In genomic region chr15:89465052-89465451, GRCm38 (mm10) we compare ENCODE assay signal across 14 mouse cellular contexts. TPM values are rescaled to one million over a fixed set of nuclear protein-coding genes. Genes with fewer than 3 reads are reported as not detected.
A peak's percentile ranks its signal among the peaks of the same experiment; 100 is the strongest.
DNase-seq lines count a peak whose midpoint lies in the region; ATAC-seq and TF ChIP-seq lines count a peak whose summit lies in the region.
"Had no signal": no experiment of that assay in that cellular context is flagged by ENCODE, and none has a peak within 500 bp of the region (broad histone marks: within the 10 kb centered on the region; RNA-seq: fewer than 3 reads in every experiment).

No protein-coding gene starts in this region.

- H3K36me3 ChIP-seq in embryonic facial prominence, embryonic 11.5 days (replicated peaks; ENCODE audit: control insufficient read depth, insufficient read depth, low read depth, low read length): no peaks in the 10 kb centered on the region
- peaks cover 12% of the 10 kb centered on the region; the same call in 1 of the 2 replicates for H3K36me3 ChIP-seq in embryonic facial prominence, embryonic 10.5 days (replicated peaks)
- peaks cover 43% of the 10 kb centered on the region for H3K36me3 ChIP-seq in forebrain, embryonic 15.5 days
- peaks cover 28% of the 10 kb centered on the region for H3K36me3 ChIP-seq in midbrain, postnatal 0 days (ENCODE audit: insufficient read depth, low read length)
- H3K36me3 ChIP-seq: heart, embryonic 10.5 days had no signal

- WGBS in embryonic facial prominence, embryonic 11.5 days: 18% methylated on average over 1 of the region's 1 CpGs
- 4% methylated on average over 1 of the region's 1 CpGs for WGBS in embryonic facial prominence, embryonic 10.5 days
- WGBS in forebrain, embryonic 15.5 days: 3% methylated on average over 1 of the region's 1 CpGs
- WGBS in midbrain, postnatal 0 days: 6% methylated on average over 1 of the region's 1 CpGs

- no peak overlapping the region for H3K4me3 ChIP-seq in embryonic facial prominence, embryonic 11.5 days (ENCODE audit: low read depth, low read length)
- H3K4me3 ChIP-seq in embryonic facial prominence, embryonic 10.5 days: no peak overlapping the region
- H3K4me3 ChIP-seq in forebrain, embryonic 15.5 days: no peak overlapping the region
- no peak overlapping the region for H3K4me3 ChIP-seq in midbrain, postnatal 0 days (ENCODE audit: low read depth, low read length)
- H3K4me3 ChIP-seq: heart, embryonic 10.5 days had no signal

- H3K9ac ChIP-seq in embryonic facial prominence, embryonic 11.5 days (replicated peaks; ENCODE audit: low read length): no peak overlapping the region
- no peak overlapping the region for H3K9ac ChIP-seq in forebrain, embryonic 15.5 days (replicated peaks)
- no peak overlapping the region for H3K9ac ChIP-seq in midbrain, postnatal 0 days (replicated peaks; ENCODE audit: low read length, poor library complexity, severe bottlenecking)

- no peak overlapping the region for H3K4me2 ChIP-seq in embryonic facial prominence, embryonic 11.5 days (ENCODE audit: low read depth, low read length)
- H3K4me2 ChIP-seq in forebrain, embryonic 15.5 days (replicated peaks): no peak overlapping the region
- H3K4me2 ChIP-seq in midbrain, postnatal 0 days (ENCODE audit: low read depth, low read length, poor library complexity, severe bottlenecking): no peak overlapping the region
- H3K4me2 ChIP-seq: liver, embryonic 11.5 days had no signal

- peak; percentile 23; the same call in 1 of the 2 replicates for TF ChIP-seq CTCF in midbrain, postnatal 0 days (IDR thresholded peaks at IDR 0.05)

- peak; percentile 22 for DNase-seq in embryonic facial prominence, embryonic 11.5 days (ENCODE audit: low spot score)
- no peak for DNase-seq in embryonic facial prominence, embryonic 10.5 days (ENCODE audit: low spot score)
- peak; percentile 92 for DNase-seq in MN1 (ENCODE audit: low spot score)
- peak; percentile 78 for DNase-seq in midbrain, postnatal 0 days (ENCODE audit: low spot score)
- DNase-seq in adrenal gland, adult 2 months: no peak
- no peak for DNase-seq in lung, postnatal 14 days
- no peak for DNase-seq in heart, adult 18-20 months

- peak; percentile 42; the same call in 1 of the 2 replicates for ATAC-seq in embryonic facial prominence, embryonic 11.5 days (replicated peaks; ENCODE audit: insufficient number of reproducible peaks, low FRiP score, low TSS enrichment, low read depth)
- peak; percentile 47; the same call in 1 of the 2 replicates for ATAC-seq in forebrain, embryonic 15.5 days (replicated peaks)
- ATAC-seq in midbrain, postnatal 0 days (ENCODE audit: low FRiP score): peak; percentile 45; the same call in 1 of the 2 replicates
- ATAC-seq: Patski had no signal

- no peaks in the 10 kb centered on the region for H3K27me3 ChIP-seq in embryonic facial prominence, embryonic 11.5 days (ENCODE audit: control insufficient read depth, insufficient read depth, low read length)
- H3K27me3 ChIP-seq in embryonic facial prominence, embryonic 10.5 days (replicated peaks; ENCODE audit: low read depth, poor library complexity, severe bottlenecking): no peaks in the 10 kb centered on the region
- no peaks in the 10 kb centered on the region for H3K27me3 ChIP-seq in forebrain, embryonic 15.5 days
- no peaks in the 10 kb centered on the region for H3K27me3 ChIP-seq in midbrain, postnatal 0 days (ENCODE audit: insufficient read depth, low read length)

- no peaks in the 10 kb centered on the region for H3K9me3 ChIP-seq in embryonic facial prominence, embryonic 11.5 days (replicated peaks; ENCODE audit: control insufficient read depth, low read length)
- H3K9me3 ChIP-seq in embryonic facial prominence, embryonic 10.5 days: no peaks in the 10 kb centered on the region
- no peaks in the 10 kb centered on the region for H3K9me3 ChIP-seq in forebrain, embryonic 15.5 days
- no peaks in the 10 kb centered on the region for H3K9me3 ChIP-seq in midbrain, postnatal 0 days (ENCODE audit: low read length)
- H3K9me3 ChIP-seq: heart, embryonic 10.5 days had no signal

- H3K27ac ChIP-seq in embryonic facial prominence, embryonic 11.5 days (replicated peaks; ENCODE audit: low read depth, low read length): no peak overlapping the region
- no peak overlapping the region for H3K27ac ChIP-seq in embryonic facial prominence, embryonic 10.5 days (replicated peaks)
- no peak overlapping the region for H3K27ac ChIP-seq in forebrain, embryonic 15.5 days (replicated peaks)
- H3K27ac ChIP-seq in midbrain, postnatal 0 days (ENCODE audit: low read depth, low read length): peak overlapping the region; percentile 55
- H3K27ac ChIP-seq: heart, embryonic 10.5 days; kidney, postnatal 0 days; macrophage had no signal

- no peaks in the 10 kb centered on the region for H3K4me1 ChIP-seq in embryonic facial prominence, embryonic 11.5 days (ENCODE audit: control insufficient read depth, insufficient read depth, low read length)
- peaks cover 3% of the 10 kb centered on the region; the same call in 1 of the 2 replicates for H3K4me1 ChIP-seq in embryonic facial prominence, embryonic 10.5 days
- H3K4me1 ChIP-seq in forebrain, embryonic 15.5 days: no peaks in the 10 kb centered on the region
- no peaks in the 10 kb centered on the region for H3K4me1 ChIP-seq in midbrain, postnatal 0 days (ENCODE audit: insufficient read depth, low read length)
- H3K4me1 ChIP-seq: heart, embryonic 10.5 days had no signal

RNA-seq across cellular contexts. Expression of gene Mapk8ip2, which starts 11.3 kb away (rescaled TPM):
- 5.4 and 6.4 TPM in 2 replicates for polyA plus RNA-seq in embryonic facial prominence, embryonic 11.5 days (2014; fragmentation: Nextera tagmentation; extraction: Ambion mirVana)
- 9.2 and 9.7 TPM in 2 replicates for polyA plus RNA-seq in embryonic facial prominence, embryonic 10.5 days (2016; fragmentation: Nextera tagmentation; extraction: Ambion mirVana)
- 65.0 and 68.2 TPM in 2 replicates for polyA plus RNA-seq in forebrain, embryonic 15.5 days (2015; fragmentation: Nextera tagmentation; extraction: Ambion mirVana)
- 100 and 110 TPM in 2 replicates for total RNA-seq in midbrain, postnatal 0 days (2014; rRNA removed)
- 68.0 and 68.8 TPM in 2 replicates for polyA plus RNA-seq in midbrain, postnatal 0 days (2015; fragmentation: Nextera tagmentation; extraction: Ambion mirVana)
- 10 to 100 TPM in 1 of 2 experiments, 1 to 10 TPM in 1; 8.7 to 10.5 TPM for total RNA-seq in adrenal gland, adult 2 months (2021)
- polyA plus RNA-seq in adrenal gland, adult 2 months (2012; rRNA removed): 4.4 and 7.1 TPM in 2 replicates
- total RNA-seq in heart, adult 18-20 months (2021): under 1 TPM; 0.07 to 0.33 TPM
- total RNA-seq: common myeloid progenitor, adult 5-6 weeks had no signal
- polyA plus RNA-seq: macrophage had no signal

RNA-seq across cellular contexts. Expression of gene Arsa, which starts 12.2 kb away (rescaled TPM):
- 7.5 and 9.3 TPM in 2 replicates for polyA plus RNA-seq in embryonic facial prominence, embryonic 11.5 days (2014; fragmentation: Nextera tagmentation; extraction: Ambion mirVana)
- polyA plus RNA-seq in embryonic facial prominence, embryonic 10.5 days (2016; fragmentation: Nextera tagmentation; extraction: Ambion mirVana): 11.2 and 11.5 TPM in 2 replicates
- 23.6 and 23.8 TPM in 2 replicates for polyA plus RNA-seq in forebrain, embryonic 15.5 days (2015; fragmentation: Nextera tagmentation; extraction: Ambion mirVana)
- total RNA-seq in midbrain, postnatal 0 days (2014; rRNA removed): 31.0 and 34.0 TPM in 2 replicates
- polyA plus RNA-seq in midbrain, postnatal 0 days (2015; fragmentation: Nextera tagmentation; extraction: Ambion mirVana): 32.4 and 37.1 TPM in 2 replicates
- 10 to 100 TPM; 16.6 to 24.5 TPM for total RNA-seq in adrenal gland, adult 2 months (2021)
- polyA plus RNA-seq in adrenal gland, adult 2 months (2012; rRNA removed): 57.6 and 67.8 TPM in 2 replicates
- total RNA-seq in heart, adult 18-20 months (2021): 10 to 100 TPM; 12.5 to 15.2 TPM

RNA-seq across cellular contexts. Expression of gene Shank3, which starts 34.4 kb away (rescaled TPM):
- 1.5 and 1.6 TPM in 2 replicates for polyA plus RNA-seq in embryonic facial prominence, embryonic 11.5 days (2014; fragmentation: Nextera tagmentation; extraction: Ambion mirVana)
- 1.3 and 2.4 TPM in 2 replicates for polyA plus RNA-seq in embryonic facial prominence, embryonic 10.5 days (2016; fragmentation: Nextera tagmentation; extraction: Ambion mirVana)
- 10.7 and 13.0 TPM in 2 replicates for polyA plus RNA-seq in forebrain, embryonic 15.5 days (2015; fragmentation: Nextera tagmentation; extraction: Ambion mirVana)
- 61.5 and 63.2 TPM in 2 replicates for total RNA-seq in midbrain, postnatal 0 days (2014; rRNA removed)
- polyA plus RNA-seq in midbrain, postnatal 0 days (2015; fragmentation: Nextera tagmentation; extraction: Ambion mirVana): 8.1 and 12.6 TPM in 2 replicates
- total RNA-seq in adrenal gland, adult 2 months (2021): 10 to 100 TPM; 32.7 to 36.9 TPM
- 50.9 and 64.1 TPM in 2 replicates for polyA plus RNA-seq in adrenal gland, adult 2 months (2012; rRNA removed)
- 10 to 100 TPM; 35.9 to 40.4 TPM for total RNA-seq in heart, adult 18-20 months (2021)
- polyA plus RNA-seq: macrophage had no signal

RNA-seq across cellular contexts. Expression of gene Chkb, which starts 35.3 kb away (rescaled TPM):
- 42.2 and 46.5 TPM in 2 replicates for polyA plus RNA-seq in embryonic facial prominence, embryonic 11.5 days (2014; fragmentation: Nextera tagmentation; extraction: Ambion mirVana)
- 42.5 and 43.5 TPM in 2 replicates for polyA plus RNA-seq in embryonic facial prominence, embryonic 10.5 days (2016; fragmentation: Nextera tagmentation; extraction: Ambion mirVana)
- 70.5 and 75.8 TPM in 2 replicates for polyA plus RNA-seq in forebrain, embryonic 15.5 days (2015; fragmentation: Nextera tagmentation; extraction: Ambion mirVana)
- 65.3 and 66.2 TPM in 2 replicates for total RNA-seq in midbrain, postnatal 0 days (2014; rRNA removed)
- polyA plus RNA-seq in midbrain, postnatal 0 days (2015; fragmentation: Nextera tagmentation; extraction: Ambion mirVana): 101 and 103 TPM in 2 replicates
- 10 to 100 TPM; 50.7 to 66.8 TPM for total RNA-seq in adrenal gland, adult 2 months (2021)
- polyA plus RNA-seq in adrenal gland, adult 2 months (2012; rRNA removed): 39.4 and 52.6 TPM in 2 replicates
- total RNA-seq in heart, adult 18-20 months (2021): 10 to 100 TPM; 44.8 to 55.0 TPM

RNA-seq across cellular contexts. Expression of gene Gm44502, which starts 35.6 kb away (rescaled TPM):
- polyA plus RNA-seq in embryonic facial prominence, embryonic 11.5 days (2014; fragmentation: Nextera tagmentation; extraction: Ambion mirVana): 0.15 TPM in 1 of 2 replicates, not detected in the other
- not detected in 2 replicates for polyA plus RNA-seq in embryonic facial prominence, embryonic 10.5 days (2016; fragmentation: Nextera tagmentation; extraction: Ambion mirVana)
- polyA plus RNA-seq in forebrain, embryonic 15.5 days (2015; fragmentation: Nextera tagmentation; extraction: Ambion mirVana): 0.29 TPM in 1 of 2 replicates, not detected in the other
- 0.85 and 0.93 TPM in 2 replicates for total RNA-seq in midbrain, postnatal 0 days (2014; rRNA removed)
- polyA plus RNA-seq in midbrain, postnatal 0 days (2015; fragmentation: Nextera tagmentation; extraction: Ambion mirVana): not detected in 2 replicates
- total RNA-seq in adrenal gland, adult 2 months (2021): 1 to 10 TPM in 1 of 2 experiments, not detected in 1; 5.8 TPM
- 8.2 and 10.6 TPM in 2 replicates for polyA plus RNA-seq in adrenal gland, adult 2 months (2012; rRNA removed)
- total RNA-seq in heart, adult 18-20 months (2021): 1 to 10 TPM; 4.6 to 5.0 TPM
- polyA plus RNA-seq: kidney, postnatal 0 days; liver, embryonic 11.5 days; macrophage; Patski had no signal

Comparison
In these comparisons a context has a peak if more than half of its experiments do, and no peak if none do; other contexts are left out.
1. DNase-seq: peak in embryonic facial prominence, embryonic 11.5 days (single experiment), MN1 (single experiment) and midbrain, postnatal 0 days (single experiment); none in embryonic facial prominence, embryonic 10.5 days (single experiment), adrenal gland, adult 2 months (single experiment), lung, postnatal 14 days (single experiment) and heart, adult 18-20 months (0 of 2).
2. Peak in every context shown above with its lines, with median percentiles within 50 percentile points of each other: ATAC-seq.